Mouse (Mus musculus) right cerebral cortex, postnatal 4 days (tissue): ENCODE data around the gene Hoxa10.
A peak's percentile ranks its signal among the peaks of the same experiment; 100 is the strongest.

Source experiments
- DNase-seq: peaks from one replicate; pipeline ENCODE4 v3.0.0-alpha.2; 2022

Hoxa10 gene

GRCm38 (mm10) chr6:52217459-52217768 is 23.2 kb downstream of the Hoxa10 start:
- DNase-seq, result no peak

GRCm38 (mm10) chr6:52216691-52217458 is 23.8 kb downstream of the Hoxa10 start:
- no peak for DNase-seq

GRCm38 (mm10) chr6:52215771-52216535 is 24.7 kb downstream of the Hoxa10 start:
- no peak for DNase-seq

GRCm38 (mm10) chr6:52215070-52215469 is 25.6 kb downstream of the Hoxa10 start:
- DNase-seq, result no peak

GRCm38 (mm10) chr6:52214271-52214670 is 26.4 kb downstream of the Hoxa10 start:
- DNase-seq, result no peak

- DNase-seq, result no peak
Observed at GRCm38 (mm10) chr6:52213119-52213986, 27.3 kb downstream of the Hoxa10 start, which contains the start of the genes Hoxa3 and Gm28308. TSS of gene Hoxa3 (minus strand) at chr6:52213336. TSS of gene Gm28308 (minus strand) at chr6:52213339.

GRCm38 (mm10) chr6:52212556-52213118 is 28.0 kb downstream of the Hoxa10 start:
- DNase-seq, result peak; percentile 3

- DNase-seq, result peak; percentile 13
Observed at GRCm38 (mm10) chr6:52211961-52212360, 28.7 kb downstream of the Hoxa10 start.

- DNase-seq, result peak; percentile 74
Observed at GRCm38 (mm10) chr6:52211170-52211935, 29.3 kb downstream of the Hoxa10 start.

- DNase-seq, result no peak
Observed at GRCm38 (mm10) chr6:52209685-52210046, 31.0 kb downstream of the Hoxa10 start.

- DNase-seq, result no peak
Observed at GRCm38 (mm10) chr6:52208868-52209684, 31.6 kb downstream of the Hoxa10 start.

- DNase-seq, result peak; percentile 11
Observed at GRCm38 (mm10) chr6:52208072-52208867, 32.4 kb downstream of the Hoxa10 start, which contains the start of gene Hoxa6. TSS of gene Hoxa6 (minus strand) at chr6:52208722.

- DNase-seq, result no peak
Observed at GRCm38 (mm10) chr6:52207684-52207976, 33.0 kb downstream of the Hoxa10 start.

GRCm38 (mm10) chr6:52206882-52207683 is 33.6 kb downstream of the Hoxa10 start:
- DNase-seq, result no peak

- no peak for DNase-seq
Observed at GRCm38 (mm10) chr6:52205638-52206621, 34.7 kb downstream of the Hoxa10 start.

GRCm38 (mm10) chr6:52205221-52205620 is 35.4 kb downstream of the Hoxa10 start:
- no peak for DNase-seq

GRCm38 (mm10) chr6:52204050-52204752 is 36.5 kb downstream of the Hoxa10 start, which contains the start of gene Hoxa5:
TSS of gene Hoxa5 (minus strand) at chr6:52204587.
- DNase-seq, result no peak
